Mouse (Mus musculus): ENCODE measurements at regions not wholly inside any gene's neighbourhood (a gene's known extent, or its start where the extent isn't known, plus 50 kb on each side); places are given as distances from the start of the nearest gene placed in this dataset.

GRCm38 (mm10) chr16:95198795-95199563, 58.4 kb upstream of the Kcnj15 start:
- 0 out of 2 replicates have a peak, but pooled peaks cover 7% of the 10 kb centered on the region for H3K4me1 ChIP-seq (replicated peaks; ENCODE audit: low read depth, low read length)
- H3K9me3 ChIP-seq (ENCODE audit: low read length), result no peaks in the 10 kb centered on the region
- no peaks in the 10 kb centered on the region for H3K36me3 ChIP-seq (ENCODE audit: insufficient read depth, low read length)
- H3K4me3 ChIP-seq (replicated peaks; ENCODE audit: low read length), result no peak overlapping the region
- H3K27me3 ChIP-seq (ENCODE audit: insufficient read depth, low read length), result no peaks in the 10 kb centered on the region
- TF ChIP-seq POU5F1 (IDR thresholded peaks at IDR 0.05; ENCODE audit: borderline replicate concordance, low read length) (no peak), NANOG (IDR thresholded peaks at IDR 0.05; ENCODE audit: borderline replicate concordance, low read length) (no peak), CTCF (conservative IDR thresholded peaks at IDR 0.05; ENCODE audit: low read length) (no peak)

GRCm38 (mm10) chr16:95202126-95202883, 55.1 kb upstream of the Kcnj15 start:
- 0 out of 2 replicates have a peak, but pooled peaks cover 3% of the 10 kb centered on the region for H3K4me1 ChIP-seq (replicated peaks; ENCODE audit: low read depth, low read length)
- no peaks in the 10 kb centered on the region for H3K36me3 ChIP-seq (ENCODE audit: insufficient read depth, low read length)
- no peaks in the 10 kb centered on the region for H3K27me3 ChIP-seq (ENCODE audit: insufficient read depth, low read length)
- no peaks in the 10 kb centered on the region for H3K9me3 ChIP-seq (ENCODE audit: low read length)
- no peak overlapping the region for H3K4me3 ChIP-seq (replicated peaks; ENCODE audit: low read length)
- TF ChIP-seq NANOG (IDR thresholded peaks at IDR 0.05; ENCODE audit: borderline replicate concordance, low read length) (no peak), POU5F1 (IDR thresholded peaks at IDR 0.05; ENCODE audit: borderline replicate concordance, low read length) (no peak), CTCF (conservative IDR thresholded peaks at IDR 0.05; ENCODE audit: low read length) (no peak)

- Histone ChIP-seq H3K27me3 (ENCODE audit: insufficient read depth, low read length) (no peaks in the 10 kb centered on the region), H3K4me3 (replicated peaks; ENCODE audit: low read length) (no peak overlapping the region), H3K9me3 (ENCODE audit: low read length) (no peaks in the 10 kb centered on the region), H3K36me3 (ENCODE audit: insufficient read depth, low read length) (no peaks in the 10 kb centered on the region), H3K4me1 (replicated peaks; ENCODE audit: low read depth, low read length) (0 out of 2 replicates have a peak, but pooled peaks cover 3% of the 10 kb centered on the region)
- no peak for TF ChIP-seq POU5F1 (IDR thresholded peaks at IDR 0.05; ENCODE audit: borderline replicate concordance, low read length)
- TF ChIP-seq NANOG (IDR thresholded peaks at IDR 0.05; ENCODE audit: borderline replicate concordance, low read length), result no peak
- no peak for TF ChIP-seq CTCF (conservative IDR thresholded peaks at IDR 0.05; ENCODE audit: low read length)
These were observed 54.3 kb upstream of the Kcnj15 start for GRCm38 (mm10) chr16:95203026-95203425.

- 0 out of 2 replicates have a peak, but pooled peaks cover 3% of the 10 kb centered on the region for H3K4me1 ChIP-seq (replicated peaks; ENCODE audit: low read depth, low read length)
- no peak overlapping the region for H3K4me3 ChIP-seq (replicated peaks; ENCODE audit: low read length)
- H3K27me3 ChIP-seq (ENCODE audit: insufficient read depth, low read length), result no peaks in the 10 kb centered on the region
- H3K9me3 ChIP-seq (ENCODE audit: low read length), result no peaks in the 10 kb centered on the region
- TF ChIP-seq POU5F1 (IDR thresholded peaks at IDR 0.05; ENCODE audit: borderline replicate concordance, low read length), result no peak
- TF ChIP-seq CTCF (conservative IDR thresholded peaks at IDR 0.05; ENCODE audit: low read length), result no peak
- TF ChIP-seq NANOG (IDR thresholded peaks at IDR 0.05; ENCODE audit: borderline replicate concordance, low read length), result no peak
- H3K36me3 ChIP-seq (ENCODE audit: insufficient read depth, low read length), result no peaks in the 10 kb centered on the region
These were observed 53.6 kb upstream of the Kcnj15 start for GRCm38 (mm10) chr16:95203790-95204189.

- no peaks in the 10 kb centered on the region for H3K27me3 ChIP-seq (ENCODE audit: insufficient read depth, low read length)
- no peaks in the 10 kb centered on the region for H3K9me3 ChIP-seq (ENCODE audit: low read length)
- no peaks in the 10 kb centered on the region for H3K36me3 ChIP-seq (ENCODE audit: insufficient read depth, low read length)
- no peak overlapping the region for H3K4me3 ChIP-seq (replicated peaks; ENCODE audit: low read length)
- no peak for TF ChIP-seq POU5F1 (IDR thresholded peaks at IDR 0.05; ENCODE audit: borderline replicate concordance, low read length)
- no peak for TF ChIP-seq NANOG (IDR thresholded peaks at IDR 0.05; ENCODE audit: borderline replicate concordance, low read length)
- no peak for TF ChIP-seq CTCF (conservative IDR thresholded peaks at IDR 0.05; ENCODE audit: low read length)
- no peaks in the 10 kb centered on the region for H3K4me1 ChIP-seq (replicated peaks; ENCODE audit: low read depth, low read length)
These were observed 52.9 kb upstream of the Kcnj15 start for GRCm38 (mm10) chr16:95204507-95204906.

GRCm38 (mm10) chr16:95206445-95206844, 50.9 kb upstream of the Kcnj15 start:
- Histone ChIP-seq H3K4me1 (replicated peaks; ENCODE audit: low read depth, low read length) (no peaks in the 10 kb centered on the region), H3K9me3 (ENCODE audit: low read length) (no peaks in the 10 kb centered on the region), H3K4me3 (replicated peaks; ENCODE audit: low read length) (no peak overlapping the region), H3K27me3 (ENCODE audit: insufficient read depth, low read length) (no peaks in the 10 kb centered on the region), H3K36me3 (ENCODE audit: insufficient read depth, low read length) (no peaks in the 10 kb centered on the region)
- TF ChIP-seq POU5F1 (IDR thresholded peaks at IDR 0.05; ENCODE audit: borderline replicate concordance, low read length), result no peak
- no peak for TF ChIP-seq CTCF (conservative IDR thresholded peaks at IDR 0.05; ENCODE audit: low read length)
- TF ChIP-seq NANOG (IDR thresholded peaks at IDR 0.05; ENCODE audit: borderline replicate concordance, low read length), result no peak

- H3K36me3 ChIP-seq (ENCODE audit: insufficient read depth, low read length), result no peaks in the 10 kb centered on the region
- H3K9me3 ChIP-seq (ENCODE audit: low read length), result no peaks in the 10 kb centered on the region
- H3K4me3 ChIP-seq (replicated peaks; ENCODE audit: low read length), result no peak overlapping the region
- no peaks in the 10 kb centered on the region for H3K27me3 ChIP-seq (ENCODE audit: insufficient read depth, low read length)
- H3K4me1 ChIP-seq (replicated peaks; ENCODE audit: low read depth, low read length), result no peaks in the 10 kb centered on the region
- TF ChIP-seq CTCF (conservative IDR thresholded peaks at IDR 0.05; ENCODE audit: low read length) (no peak), NANOG (IDR thresholded peaks at IDR 0.05; ENCODE audit: borderline replicate concordance, low read length) (no peak), POU5F1 (IDR thresholded peaks at IDR 0.05; ENCODE audit: borderline replicate concordance, low read length) (no peak)
These were observed 49.8 kb upstream of the Kcnj15 start for GRCm38 (mm10) chr16:95207547-95207946.

All from E14TG2a.4 (cell line).